Mouse (Mus musculus) embryonic facial prominence, embryonic 14.5 days (tissue): Measurements from ENCODE around the gene Zfp949. TPM values are rescaled to one million over a fixed set of nuclear protein-coding genes. Genes with fewer than 3 reads are reported as not detected.

Source experiments
- ATAC-seq: fragments of 200-750 bp; cut with Nextera tagmentation; 2 replicates; pipeline ENCODE4 v1.8.0; 2017; ENCODE audit warnings: low read depth, moderate number of reproducible peaks, moderate TSS enrichment
- DNase-seq: peaks from one replicate; pipeline ENCODE4 v3.0.0-alpha.2; 2015; ENCODE audit warnings: low spot score
- H3K27ac ChIP-seq: fragments of 300-500 bp; sonication (generic); replicated peaks from 2 replicates; pipeline ENCODE4 v1.5.1; 2014; ENCODE audit warnings: low read depth, mild to moderate bottlenecking, low read length, moderate library complexity
- H3K27me3 ChIP-seq: fragments of 300-500 bp; sonication (generic); replicated peaks from 2 replicates; pipeline ENCODE4 v1.6.1; 2014; ENCODE audit warnings: low read length; ENCODE audit not compliant: control insufficient read depth, insufficient read depth
- H3K36me3 ChIP-seq: fragments of 300-500 bp; sonication (generic); 2 replicates; pipeline ENCODE4 v1.6.1; 2014; ENCODE audit warnings: low read length, mixed read lengths; ENCODE audit not compliant: control insufficient read depth, insufficient read depth
- H3K4me1 ChIP-seq: fragments of 300-500 bp; sonication (generic); 2 replicates; pipeline ENCODE4 v1.6.1; 2014; ENCODE audit warnings: antibody characterized with exemption, low read length; ENCODE audit not compliant: control insufficient read depth, insufficient read depth
- H3K4me2 ChIP-seq: fragments of 300-500 bp; sonication (generic); 2 replicates; pipeline ENCODE4 v1.6.1; 2014; ENCODE audit warnings: low read depth, mild to moderate bottlenecking, low read length, moderate library complexity, mixed read lengths
- H3K4me3 ChIP-seq: fragments of 300-500 bp; sonication (generic); 2 replicates; pipeline ENCODE4 v1.5.1; 2014; ENCODE audit warnings: low read depth, mild to moderate bottlenecking, low read length
- H3K9ac ChIP-seq: fragments of 300-500 bp; sonication (generic); 2 replicates; pipeline ENCODE4 v1.6.1; 2014; ENCODE audit warnings: low read depth, mild to moderate bottlenecking, low read length, moderate library complexity, mixed read lengths
- H3K9me3 ChIP-seq: fragments of 300-500 bp; sonication (generic); 2 replicates; pipeline ENCODE4 v1.6.1; 2016; ENCODE audit warnings: low read length; ENCODE audit not compliant: control insufficient read depth
- WGBS: fragments of 180-500 bp; shearing (Covaris S2); extraction: QIAGEN DNeasy Blood & Tissue Kit; methylation state at CpG from one replicate; pipeline ENCODE4 v1.1.7; 2014; 5-methylcytosine and 5-hydroxymethylcytosine counted together
- polyA plus RNA-seq: library from polyadenylated mRNA; unstranded; fragments of >200 nt; fragmentation: Nextera tagmentation; extraction: Ambion mirVana; gene quantifications from 2 replicates; pipeline ENCODE4 v1.2.1, GENCODE M21; 2014

Gene Zfp949
- polyA plus RNA-seq, 1 experiment from 2014 or later = 9.0 TPM

DNA sequence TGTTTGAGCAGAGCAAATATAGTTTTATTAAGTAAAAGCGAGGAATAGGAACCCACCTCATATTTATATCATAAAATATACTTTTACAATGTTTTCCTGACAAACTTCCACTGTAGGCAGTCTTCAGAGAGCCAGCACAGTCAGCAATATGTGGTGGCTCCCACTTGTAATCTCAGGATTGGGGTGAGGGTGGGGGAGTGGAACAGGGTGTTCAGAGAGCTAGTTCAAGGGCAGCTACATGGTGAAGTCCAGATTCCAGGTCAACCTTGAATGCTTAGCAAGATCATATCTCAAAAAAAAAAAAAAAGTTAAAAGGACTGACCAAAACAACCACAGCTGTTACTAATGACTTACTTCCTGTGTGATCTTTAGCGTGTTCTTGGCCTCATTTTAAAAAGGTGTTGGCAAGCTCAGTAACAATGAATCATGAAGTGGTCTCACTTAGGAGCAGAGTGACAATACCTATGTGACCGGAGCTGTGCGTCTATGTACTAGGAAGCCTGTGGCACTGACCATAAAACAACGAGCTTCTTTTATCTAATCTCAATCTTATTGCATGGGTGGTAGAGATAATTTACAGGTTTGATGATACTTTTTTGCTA is 17.7 kb upstream of the Zfp949 start:
- ATAC-seq (no peak), DNase-seq (no peak)
- Histone ChIP-seq H3K4me2 (no peak overlapping the region), H3K36me3 (no peaks in the 10 kb centered on the region), H3K27me3 (no peaks in the 10 kb centered on the region), H3K27ac (no peak overlapping the region), H3K4me1 (no peaks in the 10 kb centered on the region), H3K9ac (no peak overlapping the region), H3K9me3 (no peaks in the 10 kb centered on the region), H3K4me3 (no peak overlapping the region)
- 74% methylated on average over 5 of the region's 5 CpGs for WGBS

DNA sequence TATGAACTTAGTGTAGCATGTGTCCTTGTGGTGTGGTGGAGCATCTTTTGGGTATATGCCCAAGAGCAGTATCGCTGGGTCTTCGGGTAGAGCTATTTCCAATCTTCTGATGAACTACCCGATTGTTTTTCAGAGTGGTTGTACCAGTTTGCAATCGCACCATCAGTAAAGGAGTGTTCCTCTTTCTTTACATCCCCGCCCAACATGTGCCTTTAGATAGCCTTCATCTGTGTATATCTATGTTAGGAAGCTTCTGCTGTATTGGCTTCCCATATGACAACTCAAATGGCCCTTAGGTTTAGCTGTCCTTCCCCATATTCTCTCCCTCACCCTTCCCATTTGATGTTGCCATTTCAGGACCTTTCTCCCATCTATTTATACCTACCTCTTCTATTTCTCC is 13.7 kb upstream of the Zfp949 start:
- WGBS = 85% methylated on average over 5 of the region's 5 CpGs

DNA sequence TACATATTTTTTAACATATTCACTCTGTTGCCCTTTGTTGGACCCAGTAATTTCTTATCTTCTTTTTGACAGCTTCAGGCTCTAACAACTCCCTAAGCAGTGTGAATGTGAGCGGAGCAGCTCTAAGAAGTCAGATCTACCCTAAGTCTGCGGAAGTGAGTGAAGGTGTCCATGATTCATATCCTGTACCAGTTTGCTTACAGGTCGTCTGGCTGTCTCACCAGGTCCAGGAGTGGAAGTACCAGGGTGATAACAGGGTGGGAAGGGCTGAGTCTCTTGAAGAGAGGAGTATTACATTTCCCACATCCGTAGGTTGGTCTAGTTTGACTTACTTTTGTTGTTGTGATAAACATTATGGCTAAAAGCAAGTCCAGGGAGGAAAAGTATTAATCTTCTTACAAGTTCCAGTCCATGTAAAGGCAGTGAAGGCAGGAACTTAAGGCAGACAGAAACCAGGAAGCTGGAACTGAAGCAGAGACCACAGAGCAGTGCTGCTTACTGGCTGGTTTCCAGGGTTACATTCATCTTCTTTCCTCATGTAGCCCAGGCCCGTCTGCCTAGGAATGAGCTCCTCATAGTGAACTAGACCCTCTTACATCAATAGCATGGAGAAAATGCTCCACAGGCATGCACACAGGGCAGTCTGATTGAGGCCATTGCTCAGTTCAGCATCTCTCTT is 8.1 kb upstream of the Zfp949 start:
- no peak overlapping the region for H3K4me3 ChIP-seq
- no peaks in the 10 kb centered on the region for H3K9me3 ChIP-seq
- no peaks in the 10 kb centered on the region for H3K27me3 ChIP-seq
- H3K4me2 ChIP-seq = no peak overlapping the region
- no peak for ATAC-seq
- no peak overlapping the region for H3K9ac ChIP-seq
- H3K36me3 ChIP-seq = no peaks in the 10 kb centered on the region
- no peak overlapping the region for H3K27ac ChIP-seq
- WGBS = 76% methylated on average over 5 of the region's 5 CpGs
- no peaks in the 10 kb centered on the region for H3K4me1 ChIP-seq
- DNase-seq = no peak

More for the DNA sequence above, 13.7 kb upstream of the Zfp949 start:
- Histone ChIP-seq H3K27me3 (no peaks in the 10 kb centered on the region), H3K27ac (no peak overlapping the region), H3K4me1 (no peaks in the 10 kb centered on the region), H3K4me2 (no peak overlapping the region), H3K9me3 (no peaks in the 10 kb centered on the region), H3K9ac (no peak overlapping the region), H3K36me3 (no peaks in the 10 kb centered on the region), H3K4me3 (no peak overlapping the region)
- no peak for ATAC-seq
- DNase-seq = no peak

DNA sequence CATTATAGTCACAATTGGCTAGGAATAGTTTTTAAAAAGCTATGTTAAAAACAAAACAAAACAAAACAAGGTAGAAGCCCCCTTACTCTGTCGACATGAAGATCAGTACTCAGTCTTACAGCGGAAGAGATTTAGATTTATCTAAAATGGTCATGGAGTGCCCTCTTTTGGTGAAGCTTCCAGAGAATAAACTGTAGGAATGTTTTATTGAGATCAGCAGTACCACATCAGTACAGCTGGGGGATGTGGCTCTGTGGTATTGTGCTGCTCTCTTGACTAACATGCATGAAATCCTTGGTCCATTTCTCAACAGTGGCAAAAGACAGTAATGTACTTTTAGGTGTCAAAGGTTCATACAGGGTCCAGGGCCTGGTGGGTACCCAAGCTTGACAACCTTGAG is 5.0 kb upstream of the Zfp949 start:
- no peaks in the 10 kb centered on the region for H3K9me3 ChIP-seq
- no peaks in the 10 kb centered on the region for H3K27me3 ChIP-seq
- WGBS = 20% methylated on average over 2 of the region's 2 CpGs
- no peaks in the 10 kb centered on the region for H3K36me3 ChIP-seq
- DNase-seq (peak; percentile 65), ATAC-seq (peak; percentile 51)
- no peak overlapping the region for H3K4me2 ChIP-seq
- no peak overlapping the region for H3K27ac ChIP-seq
- no peak overlapping the region for H3K9ac ChIP-seq
- no peak overlapping the region for H3K4me3 ChIP-seq
- H3K4me1 ChIP-seq = no peaks in the 10 kb centered on the region

DNA sequence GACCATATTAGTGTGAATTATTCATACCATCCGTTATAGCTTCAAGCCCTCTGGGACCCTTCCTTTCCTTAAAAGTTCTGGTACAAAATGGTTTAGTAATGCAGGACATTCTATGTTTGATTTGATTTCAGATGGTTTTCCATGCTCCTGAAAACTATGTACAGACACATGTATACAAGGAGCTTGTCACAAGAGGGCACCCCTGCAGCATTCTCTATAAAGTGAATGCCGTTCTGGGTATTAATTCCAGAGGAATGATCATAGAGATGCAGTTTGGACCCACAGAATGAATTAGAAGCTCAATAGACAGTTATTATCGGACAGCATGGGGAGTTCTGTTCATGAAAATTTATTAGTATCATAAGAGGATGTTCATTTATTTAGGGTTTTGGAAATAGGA is 2.3 kb upstream of the Zfp949 start:
- Histone ChIP-seq H3K36me3 (no peaks in the 10 kb centered on the region), H3K4me1 (peaks cover 15% of the 10 kb centered on the region), H3K9me3 (no peaks in the 10 kb centered on the region), H3K27me3 (no peaks in the 10 kb centered on the region), H3K27ac (no peak overlapping the region), H3K4me2 (no peak overlapping the region), H3K4me3 (no peak overlapping the region), H3K9ac (no peak overlapping the region)
- peak; percentile 62 for DNase-seq
- WGBS = 30% methylated on average over 3 of the region's 3 CpGs
- ATAC-seq = no peak

DNA sequence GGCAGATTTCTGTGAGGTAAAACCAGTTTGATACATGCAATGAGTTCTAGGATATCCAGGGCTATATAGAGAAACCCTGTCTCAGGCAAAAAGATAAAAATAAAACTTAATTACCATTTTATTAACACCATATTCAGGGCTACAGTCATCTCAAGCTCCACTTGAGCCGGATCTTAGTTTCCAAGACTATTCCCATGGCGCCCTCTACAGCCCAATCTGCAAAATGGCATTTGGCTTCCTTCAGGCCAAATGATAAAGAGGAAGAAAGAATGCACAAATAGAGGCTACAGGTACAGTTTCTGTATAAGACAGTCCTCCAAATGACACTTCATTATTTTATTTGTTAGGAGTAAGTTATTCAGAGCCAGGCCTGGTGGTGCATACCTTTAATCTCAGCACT is 1.7 kb upstream of the Zfp949 start:
- DNase-seq = peak; percentile 70
- Histone ChIP-seq H3K4me3 (no peak overlapping the region), H3K9ac (no peak overlapping the region), H3K9me3 (no peaks in the 10 kb centered on the region), H3K36me3 (no peaks in the 10 kb centered on the region), H3K27me3 (no peaks in the 10 kb centered on the region), H3K27ac (no peak overlapping the region), H3K4me1 (peaks cover 15% of the 10 kb centered on the region), H3K4me2 (no peak overlapping the region)
- WGBS = 4% methylated on average over 2 of the region's 2 CpGs
- ATAC-seq = no peak

DNA sequence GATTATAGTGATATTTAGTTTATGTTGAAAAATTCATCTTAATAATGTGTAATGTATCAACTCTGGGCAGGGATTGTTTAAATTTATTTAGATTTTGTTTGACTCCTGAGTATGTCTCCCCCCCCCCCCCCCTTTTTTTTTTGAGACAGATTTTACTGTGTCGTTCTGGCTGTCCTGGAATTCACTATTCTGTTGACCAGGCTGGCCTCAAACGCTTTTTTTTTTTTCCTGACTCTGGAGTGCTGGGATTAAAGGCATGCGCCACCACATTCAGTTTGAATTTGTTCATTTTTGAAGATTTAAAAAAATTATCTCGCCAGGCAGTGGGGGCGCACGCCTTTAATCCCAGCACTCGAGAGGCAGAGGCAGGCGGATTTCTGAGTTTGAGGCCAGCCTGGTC is 1.2 kb upstream of the Zfp949 start:
- peaks cover 15% of the 10 kb centered on the region for H3K4me1 ChIP-seq
- no peak overlapping the region for H3K4me2 ChIP-seq
- 60% methylated on average over 8 of the region's 8 CpGs for WGBS
- no peak overlapping the region for H3K4me3 ChIP-seq
- no peaks in the 10 kb centered on the region for H3K27me3 ChIP-seq
- no peak overlapping the region for H3K27ac ChIP-seq
- H3K36me3 ChIP-seq = no peaks in the 10 kb centered on the region
- no peak for DNase-seq
- no peak overlapping the region for H3K9ac ChIP-seq
- H3K9me3 ChIP-seq = no peaks in the 10 kb centered on the region
- ATAC-seq = no peak

DNA sequence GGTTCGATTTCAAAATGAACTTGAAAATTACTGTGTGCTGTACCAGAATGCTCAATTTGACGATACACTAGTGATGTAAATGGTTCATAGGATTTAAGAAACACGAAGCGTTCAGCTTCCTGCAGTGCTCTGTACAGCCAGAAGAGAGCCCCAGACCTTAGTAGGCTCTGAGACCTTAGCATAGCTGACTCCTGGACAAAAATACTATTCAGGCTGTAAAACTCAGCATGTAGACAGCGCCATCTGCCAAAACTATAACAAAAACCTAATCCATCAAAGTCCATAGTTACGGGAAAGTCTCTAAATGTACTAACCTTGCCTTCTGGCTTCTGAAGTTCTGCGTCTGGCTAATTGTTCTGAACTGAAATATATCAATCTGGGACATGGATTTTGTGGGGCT is 550 bp upstream of the Zfp949 start:
- ATAC-seq = peak; percentile 77
- peak overlapping the region; percentile 76 for H3K4me3 ChIP-seq
- 0 out of 2 replicates have a peak, but pooled peaks cover 3% of the 10 kb centered on the region for H3K36me3 ChIP-seq
- peaks cover 15% of the 10 kb centered on the region for H3K4me1 ChIP-seq
- no peaks in the 10 kb centered on the region for H3K9me3 ChIP-seq
- 29% methylated on average over 7 of the region's 7 CpGs for WGBS
- peak overlapping the region; percentile 63 for H3K4me2 ChIP-seq
- no peaks in the 10 kb centered on the region for H3K27me3 ChIP-seq
- H3K9ac ChIP-seq = no peak overlapping the region
- peak overlapping the region; percentile 42; the same call in 1 of the 2 replicates for H3K27ac ChIP-seq
- DNase-seq = peak; percentile 85

DNA sequence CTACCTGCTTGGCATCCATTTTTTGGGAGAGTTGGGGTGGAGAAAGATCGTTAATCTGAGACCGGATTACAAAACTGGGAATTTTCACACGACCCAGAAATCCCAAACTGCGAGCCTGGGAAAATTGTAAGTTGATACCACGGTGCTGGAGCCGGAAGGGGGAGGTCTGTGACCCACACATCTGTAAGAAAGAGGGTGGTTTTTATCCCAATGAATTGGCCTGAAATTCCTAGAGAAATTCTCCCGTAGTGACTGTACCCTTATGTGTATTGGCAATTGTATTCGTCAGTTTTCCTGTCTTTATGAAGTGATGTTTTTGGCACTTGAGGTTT is 760 bp downstream of the Zfp949 start:
- Histone ChIP-seq H3K27ac (peak overlapping the region; percentile 86), H3K36me3 (peaks cover 12% of the 10 kb centered on the region; the same call in 1 of the 2 replicates), H3K4me2 (peak overlapping the region; percentile 63), H3K4me3 (peak overlapping the region; percentile 76), H3K4me1 (peaks cover 15% of the 10 kb centered on the region), H3K9me3 (no peaks in the 10 kb centered on the region), H3K27me3 (no peaks in the 10 kb centered on the region), H3K9ac (peak overlapping the region; percentile 75)
- 4% methylated on average over 8 of the region's 8 CpGs for WGBS
- ATAC-seq (no peak), DNase-seq (no peak)
